Mouse (Mus musculus) spleen, postnatal 0 days (tissue): Measurements from ENCODE around the gene Cstf1. TPM values are rescaled to one million over a fixed set of nuclear protein-coding genes. Genes with fewer than 3 reads are reported as not detected.

Experiments used
- polyA plus RNA-seq: library from polyadenylated mRNA; unstranded; fragments of >200 nt; fragmentation: Nextera tagmentation; extraction: Ambion mirVana; gene quantifications from 2 replicates; pipeline ENCODE4 v1.2.1, GENCODE M21; 2015

Gene Cstf1
- 24.1 and 25.8 TPM in 2 replicates for polyA plus RNA-seq

GRCm38 (mm10) chr2:172370411-172371223, at the start of gene Cstf1, which contains the start of gene Aurka:
TSS of gene Cstf1 (plus strand) at chr2:172370681.
TSS of gene Aurka (minus strand) at chr2:172370535.

GRCm38 (mm10) chr2:172345258-172345738, 25.2 kb upstream of the Cstf1 start, which contains the start of gene Fam210b:
TSS of gene Fam210b (plus strand) at chr2:172345565.

DNA sequence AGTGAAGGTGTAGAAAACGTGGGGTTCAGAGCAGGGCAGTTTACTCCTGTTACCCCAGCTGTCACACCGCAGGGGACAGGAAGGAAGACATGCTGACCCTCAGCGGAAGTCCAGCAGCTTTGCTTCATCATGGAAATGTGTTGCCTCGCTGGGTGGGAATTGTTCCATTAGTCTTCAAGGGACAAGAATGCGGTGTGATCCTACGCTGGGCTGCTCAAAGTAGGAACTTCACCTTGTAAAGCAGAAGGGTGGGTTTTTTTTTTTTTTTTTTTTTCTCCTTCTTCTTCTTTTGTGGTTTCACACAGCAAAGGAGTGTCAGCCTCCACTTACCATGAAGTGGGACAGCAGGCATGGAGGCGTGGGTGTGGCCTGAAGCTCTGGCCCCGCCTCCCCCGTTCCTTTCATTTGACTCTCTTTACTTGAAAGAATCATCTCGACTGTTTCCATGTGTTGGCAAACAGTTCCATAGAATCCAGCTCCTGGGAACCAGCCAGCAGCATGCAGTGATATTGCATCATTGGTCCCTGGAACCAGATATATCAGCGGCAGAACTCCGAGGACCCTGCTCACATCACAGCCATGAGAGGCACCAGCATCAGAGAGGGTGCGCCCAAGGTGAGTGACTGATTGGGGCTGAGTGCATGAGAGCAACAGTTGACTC, 23.0 kb downstream of the Cstf1 start, which contains the start of gene Cass4:
Gene Cass4 (plus strand): TSS at position 404 of the 661 bp plus-strand sequence.

Other genes starting within 250 kb of the Cstf1 start
- gene Mc3r, start 122.2 kb upstream of the Cstf1 start, polyA plus RNA-seq, result not detected in 2 replicates
- 61.8 and 70.8 TPM in 2 replicates for gene Fam210b, start 25.1 kb upstream of the Cstf1 start, polyA plus RNA-seq
- gene Aurka, start 146 bp upstream of the Cstf1 start, polyA plus RNA-seq, result 94.9 and 110 TPM in 2 replicates
- 0.47 and 0.61 TPM in 2 replicates for gene Cass4, start 23.1 kb downstream of the Cstf1 start, polyA plus RNA-seq
- 62.2 and 66.5 TPM in 2 replicates for gene Rtf2, start 69.9 kb downstream of the Cstf1 start, polyA plus RNA-seq
- 1.0 and 1.4 TPM in 2 replicates for gene Gcnt7, start 87.9 kb downstream of the Cstf1 start, polyA plus RNA-seq
- gene Fam209, start 101.8 kb downstream of the Cstf1 start, polyA plus RNA-seq, result 0.39 and 0.54 TPM in 2 replicates
- not detected in 2 replicates for gene Tfap2c, start 178.9 kb downstream of the Cstf1 start, polyA plus RNA-seq